Mouse (Mus musculus) liver, embryonic 14.5 days (tissue): Measurements from ENCODE around the gene Rem1. TPM values are rescaled to one million over a fixed set of nuclear protein-coding genes. Genes with fewer than 3 reads are reported as not detected.

ENCODE experiments used
- ATAC-seq: fragments of 200-750 bp; cut with Nextera tagmentation; 2 replicates; pipeline ENCODE4 v1.8.0; 2017; ENCODE audit warnings: moderate number of reproducible peaks, mild to moderate bottlenecking, moderate library complexity; ENCODE audit not compliant: insufficient read depth
- DNase-seq, 3 experiments: peaks; one replicate each; pipeline ENCODE4 v3.0.0-alpha.2; 2012 to 2013; ENCODE audit warnings: low read depth in 3 of 3, low spot score in 3 of 3
- H3K27ac ChIP-seq: fragments of 300-500 bp; sonication (generic); 2 replicates; pipeline ENCODE4 v1.5.1; 2014; ENCODE audit warnings: moderate library complexity, mild to moderate bottlenecking, control low read depth, inconsistent platforms
- H3K27me3 ChIP-seq: fragments of 300-500 bp; sonication (generic); 2 replicates; pipeline ENCODE4 v1.6.1; 2014; ENCODE audit warnings: mild to moderate bottlenecking, low read length, moderate library complexity; ENCODE audit not compliant: control insufficient read depth, insufficient read depth
- H3K36me3 ChIP-seq: fragments of 300-500 bp; sonication (generic); replicated peaks from 2 replicates; pipeline ENCODE4 v1.6.1; 2014; ENCODE audit warnings: low read depth; ENCODE audit not compliant: control insufficient read depth, insufficient read depth
- H3K4me1 ChIP-seq, 2 experiments: fragments of 200-500 bp in 1 of 2; fragments of 300-500 bp in 1 of 2; sonication (generic) in 1 of 2; replicated peaks; 2 replicates each; pipeline ENCODE4 v1.6.1; 2012 to 2014; ENCODE audit warnings: antibody characterized with exemption in 1 of 2, inconsistent platforms in 1 of 2, low read length in 1 of 2; ENCODE audit not compliant: control insufficient read depth in 2 of 2, insufficient read depth in 2 of 2
- H3K4me2 ChIP-seq: fragments of 300-500 bp; sonication (generic); 2 replicates; pipeline ENCODE4 v1.6.1; 2014; ENCODE audit warnings: low read depth, mild to moderate bottlenecking, control low read depth, moderate library complexity
- H3K4me3 ChIP-seq, 2 experiments: fragments of 200-500 bp in 1 of 2; fragments of 300-500 bp in 1 of 2; sonication (generic) in 1 of 2; 2 replicates each; pipeline ENCODE4 v1.5.1; 2012 to 2014; ENCODE audit warnings: low read depth in 2 of 2, low read length in 2 of 2, mild to moderate bottlenecking in 2 of 2, control low read depth in 1 of 2, inconsistent platforms in 1 of 2, moderate library complexity in 1 of 2; ENCODE audit not compliant: insufficient read depth in 1 of 2
- H3K9ac ChIP-seq: fragments of 300-500 bp; sonication (generic); replicated peaks from 2 replicates; pipeline ENCODE4 v1.6.1; 2014; ENCODE audit warnings: mild to moderate bottlenecking, control low read depth, moderate library complexity
- H3K9me3 ChIP-seq: fragments of 300-500 bp; sonication (generic); 2 replicates; pipeline ENCODE4 v1.6.1; 2016; ENCODE audit warnings: low read length, mixed read lengths; ENCODE audit not compliant: control insufficient read depth
- CTCF ChIP-seq: IDR thresholded peaks from 2 replicates; pipeline ENCODE4 v1.5.1; 2016; ENCODE audit warnings: antibody characterized with exemption, low read depth, control low read depth
- EP300 ChIP-seq: IDR thresholded peaks from 2 replicates; pipeline ENCODE4 v1.6.1; 2016; ENCODE audit warnings: antibody characterized with exemption, low read depth
- WGBS: fragments of 180-500 bp; shearing (Covaris S2); extraction: QIAGEN DNeasy Blood & Tissue Kit; methylation state at CpG from one replicate; pipeline ENCODE4 v1.1.7; 2014; ENCODE audit not compliant: insufficient replicate concordance; 5-methylcytosine and 5-hydroxymethylcytosine counted together
- polyA plus RNA-seq, 2 experiments: library from polyadenylated mRNA; depleted of rRNA in 1 of 2; stranded (reverse) in 1 of 2; unstranded in 1 of 2; fragments of >200 nt; fragmentation: Nextera tagmentation in 1 of 2; extraction: Ambion mirVana in 1 of 2; gene quantifications; 2 replicates each; pipeline versions ENCODE4 v1.2.1 to v1.2.3; 2012 to 2014

Gene Rem1
- polyA plus RNA-seq, 2 experiments = 0.42 to 0.91 TPM

GRCm38 (mm10) chr2:152669256-152669638 lies 42.5 kb downstream of the Rem1 start, which contains the start of gene H13:
H13 (plus strand) TSS chr2:152669461.
- Histone ChIP-seq H3K27me3 (no peaks in the 10 kb centered on the region), H3K36me3 (no peaks in the 10 kb centered on the region), H3K4me2 (peak within 1 kb of the TSS; percentile 97), H3K4me3 (peak within 1 kb of the TSS; percentile 84 to 91), H3K9ac (peak within 1 kb of the TSS; percentile 74), H3K4me1 (peaks cover 14 to 22% of the 10 kb centered on the region in 2 experiments), H3K9me3 (no peaks in the 10 kb centered on the region), H3K27ac (peak within 1 kb of the TSS; percentile 12; the same call in 1 of the 2 replicates)
- under 1% methylated on average over 35 of the region's 35 CpGs for WGBS
- peak; percentile 82 to 85 (median 82) for DNase-seq
- ATAC-seq = peak; percentile 84
- peak; percentile 99 for TF ChIP-seq CTCF
- TF ChIP-seq EP300 = no peak

- WGBS = 1% methylated on average over 46 of the region's 46 CpGs
- no peaks in the 10 kb centered on the region for H3K27me3 ChIP-seq
Observed at GRCm38 (mm10) chr2:152669639-152670484, 43.1 kb downstream of the Rem1 start.

DNA sequence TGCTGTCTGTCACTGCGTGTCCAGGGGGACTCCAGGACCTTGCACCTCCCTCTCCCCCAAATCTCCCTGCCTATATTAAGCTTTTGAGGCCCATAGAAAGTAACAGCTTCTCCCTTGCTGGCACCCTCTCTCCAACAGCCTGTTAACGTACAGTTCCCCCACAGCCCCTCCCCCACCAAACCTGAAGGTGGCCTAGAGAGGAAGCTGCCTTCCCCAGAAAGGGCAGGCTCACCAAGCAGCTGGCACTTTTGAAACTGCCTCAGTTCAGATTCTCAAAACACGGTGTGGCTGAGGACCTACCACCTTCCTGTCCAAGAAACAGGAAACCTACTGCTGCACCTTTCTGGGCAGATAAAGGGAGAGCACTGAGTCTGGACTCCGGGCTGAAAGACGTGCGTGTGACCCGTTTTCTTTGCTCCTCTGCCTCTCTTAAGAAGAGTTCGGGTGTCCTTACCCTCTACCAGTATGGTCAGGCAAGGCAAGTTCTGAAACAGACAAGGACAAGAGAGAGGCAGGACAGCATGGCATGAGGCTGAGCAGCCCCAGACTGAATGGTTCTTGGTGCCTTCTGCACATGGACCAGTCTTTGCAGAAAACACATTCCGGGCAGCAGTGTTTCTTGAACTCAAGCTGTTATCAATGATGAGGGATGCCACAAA lies 44.4 kb downstream of the Rem1 start:
- Histone ChIP-seq H3K9me3 (no peaks in the 10 kb centered on the region), H3K4me1 (peaks cover 14 to 22% of the 10 kb centered on the region in 2 experiments), H3K27ac (no peak overlapping the region), H3K4me3 (peak overlapping the region; percentile 84 to 91), H3K4me2 (peak overlapping the region; percentile 97), H3K27me3 (no peaks in the 10 kb centered on the region), H3K36me3 (peaks cover 11% of the 10 kb centered on the region), H3K9ac (peak overlapping the region; percentile 74; the same call in 1 of the 2 replicates)
- 7% methylated on average over 9 of the region's 9 CpGs for WGBS
- DNase-seq (no peak), ATAC-seq (no peak)
- TF ChIP-seq CTCF = no peak
- no peak for TF ChIP-seq EP300

More at GRCm38 (mm10) chr2:152669639-152670484, 43.1 kb downstream of the Rem1 start:
- DNase-seq (no peak), ATAC-seq (peak; percentile 71)
- H3K9ac ChIP-seq = peak overlapping the region; percentile 74
- TF ChIP-seq CTCF (no peak), EP300 (no peak)
- H3K9me3 ChIP-seq = no peaks in the 10 kb centered on the region
- peak overlapping the region; percentile 97 for H3K4me2 ChIP-seq
- peaks cover 4% of the 10 kb centered on the region for H3K36me3 ChIP-seq
- H3K4me3 ChIP-seq = peak overlapping the region; percentile 84 to 91
- H3K4me1 ChIP-seq = peaks cover 14 to 22% of the 10 kb centered on the region in 2 experiments
- peak overlapping the region; percentile 12; the same call in 1 of the 2 replicates for H3K27ac ChIP-seq

DNA sequence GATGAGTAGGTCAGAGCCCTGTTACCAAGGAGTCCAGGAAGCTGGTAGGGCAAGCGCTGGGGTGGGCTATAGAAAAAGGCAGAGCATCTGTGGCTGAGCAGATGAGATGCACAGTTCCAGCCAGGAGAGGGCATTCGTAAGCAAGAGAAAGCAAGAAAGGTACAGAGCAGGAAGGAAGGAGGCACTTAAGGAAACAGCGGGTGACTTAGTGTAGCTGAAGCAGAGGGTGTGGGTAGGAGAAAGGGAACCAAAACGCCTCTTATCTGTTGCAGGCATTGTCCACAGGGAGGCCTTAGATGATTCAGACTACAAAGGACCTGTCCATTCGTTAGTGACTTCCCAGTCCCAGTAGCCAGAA lies 44.9 kb downstream of the Rem1 start:
- ATAC-seq (peak; percentile 42), DNase-seq (peak in 1 of 3 experiments; percentile 50)
- no peaks in the 10 kb centered on the region for H3K27me3 ChIP-seq
- no peak overlapping the region for H3K27ac ChIP-seq
- H3K4me2 ChIP-seq = peak overlapping the region; percentile 97
- peak overlapping the region in 1 of 2 experiments; percentile 91; a peak in 1 of 4 replicates for H3K4me3 ChIP-seq
- WGBS = 10% methylated on average over 5 of the region's 5 CpGs
- H3K4me1 ChIP-seq = peaks cover 14 to 22% of the 10 kb centered on the region in 2 experiments
- no peak overlapping the region for H3K9ac ChIP-seq
- no peaks in the 10 kb centered on the region for H3K9me3 ChIP-seq
- TF ChIP-seq EP300 (no peak), CTCF (peak; percentile 66)
- H3K36me3 ChIP-seq = peaks cover 15% of the 10 kb centered on the region

- 67% methylated on average over 12 of the region's 12 CpGs for WGBS
- ATAC-seq (no peak), DNase-seq (no peak)
- TF ChIP-seq EP300 = no peak
- Histone ChIP-seq H3K27ac (no peak overlapping the region), H3K4me2 (no peak overlapping the region), H3K4me3 (no peak overlapping the region), H3K36me3 (peaks cover 17% of the 10 kb centered on the region), H3K9me3 (no peaks in the 10 kb centered on the region), H3K27me3 (no peaks in the 10 kb centered on the region), H3K9ac (no peak overlapping the region), H3K4me1 (peaks cover 14 to 22% of the 10 kb centered on the region in 2 experiments)
Observed at GRCm38 (mm10) chr2:152672166-152672565, 45.4 kb downstream of the Rem1 start.
